Mouse (Mus musculus) lung, embryonic 16.5 days (tissue): Measurements from ENCODE around the gene Clstn2. TPM values are rescaled to one million over a fixed set of nuclear protein-coding genes. Genes with fewer than 3 reads are reported as not detected.

Experiments used
- ATAC-seq: fragments of 200-750 bp; cut with Nextera tagmentation; 2 replicates; pipeline ENCODE4 v1.8.0; 2017; ENCODE audit warnings: low read depth, mild to moderate bottlenecking, moderate library complexity
- H3K27ac ChIP-seq: fragments of 300-500 bp; sonication (generic); 2 replicates; pipeline ENCODE4 v1.5.1; 2014; ENCODE audit warnings: mild to moderate bottlenecking, control low read depth, low read length
- H3K27me3 ChIP-seq: fragments of 300-500 bp; sonication (generic); 2 replicates; pipeline ENCODE4 v1.6.1; 2014; ENCODE audit warnings: low read depth, low read length, mixed read lengths; ENCODE audit not compliant: control insufficient read depth, insufficient read depth
- H3K36me3 ChIP-seq: fragments of 300-500 bp; sonication (generic); 2 replicates; pipeline ENCODE4 v1.6.1; 2014; ENCODE audit warnings: low read length; ENCODE audit not compliant: control insufficient read depth, insufficient read depth
- H3K4me1 ChIP-seq: fragments of 300-500 bp; sonication (generic); replicated peaks from 2 replicates; pipeline ENCODE4 v1.6.1; 2014; ENCODE audit warnings: low read length, mixed read lengths; ENCODE audit not compliant: control insufficient read depth, insufficient read depth
- H3K4me2 ChIP-seq: fragments of 300-500 bp; sonication (generic); 2 replicates; pipeline ENCODE4 v1.6.1; 2014; ENCODE audit warnings: low read depth, low read length, control low read depth
- H3K4me3 ChIP-seq: fragments of 300-500 bp; sonication (generic); 2 replicates; pipeline ENCODE4 v1.5.1; 2014; ENCODE audit warnings: mild to moderate bottlenecking, low read length, control low read depth
- H3K9ac ChIP-seq: fragments of 300-500 bp; sonication (generic); 2 replicates; pipeline ENCODE4 v1.6.1; 2014; ENCODE audit warnings: low read length, control low read depth
- H3K9me3 ChIP-seq: fragments of 300-500 bp; sonication (generic); 2 replicates; pipeline ENCODE4 v1.6.1; 2016; ENCODE audit warnings: low read length; ENCODE audit not compliant: control insufficient read depth
- WGBS: fragments of 180-500 bp; shearing (Covaris S2); extraction: QIAGEN DNeasy Blood & Tissue Kit; methylation state at CpG from one replicate; pipeline ENCODE4 v1.1.7; 2014; 5-methylcytosine and 5-hydroxymethylcytosine counted together
- polyA plus RNA-seq: library from polyadenylated mRNA; unstranded; fragments of >200 nt; fragmentation: Nextera tagmentation; extraction: Ambion mirVana; gene quantifications from 2 replicates; pipeline ENCODE4 v1.2.1, GENCODE M21; 2015

Clstn2 gene
- polyA plus RNA-seq, 1 experiment from 2014 or later: 1.5 TPM

DNA sequence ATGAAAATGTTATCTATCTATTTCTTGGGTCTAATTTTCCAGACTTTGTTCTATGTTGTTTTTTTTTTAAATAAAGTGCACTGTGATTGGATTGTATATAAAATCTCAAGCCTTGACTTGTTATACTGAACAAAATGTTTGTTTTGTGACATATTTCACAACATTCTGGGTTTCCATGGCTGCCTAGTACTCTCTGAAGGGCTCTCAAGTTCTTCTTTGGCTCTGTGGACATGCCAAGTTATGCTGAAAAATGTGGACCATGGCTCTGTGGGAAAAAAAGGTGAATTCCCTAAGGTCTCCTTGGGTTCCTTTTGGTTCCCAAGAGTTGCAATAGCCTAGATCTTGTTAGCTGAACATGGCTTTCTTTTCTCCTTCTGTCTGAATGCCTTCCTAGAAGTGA is 353.1 kb downstream of the Clstn2 start:
- H3K9me3 ChIP-seq: no peaks in the 10 kb centered on the region
- ATAC-seq: peak; percentile 72
- no peaks in the 10 kb centered on the region for H3K4me1 ChIP-seq
- H3K4me2 ChIP-seq: no peak overlapping the region
- no peak overlapping the region for H3K9ac ChIP-seq
- no peaks in the 10 kb centered on the region for H3K27me3 ChIP-seq
- H3K27ac ChIP-seq: no peak overlapping the region
- H3K36me3 ChIP-seq: no peaks in the 10 kb centered on the region
- no peak overlapping the region for H3K4me3 ChIP-seq

- no peak for ATAC-seq
- no peak overlapping the region for H3K9ac ChIP-seq
- H3K4me1 ChIP-seq: no peaks in the 10 kb centered on the region
- H3K27me3 ChIP-seq: no peaks in the 10 kb centered on the region
- no peak overlapping the region for H3K27ac ChIP-seq
- no peak overlapping the region for H3K4me2 ChIP-seq
- no peak overlapping the region for H3K4me3 ChIP-seq
- H3K9me3 ChIP-seq: no peaks in the 10 kb centered on the region
- WGBS: 67% methylated on average over 4 of the region's 4 CpGs
- H3K36me3 ChIP-seq: no peaks in the 10 kb centered on the region
These were observed 353.9 kb downstream of the Clstn2 start for GRCm38 (mm10) chr9:97679106-97679505.

DNA sequence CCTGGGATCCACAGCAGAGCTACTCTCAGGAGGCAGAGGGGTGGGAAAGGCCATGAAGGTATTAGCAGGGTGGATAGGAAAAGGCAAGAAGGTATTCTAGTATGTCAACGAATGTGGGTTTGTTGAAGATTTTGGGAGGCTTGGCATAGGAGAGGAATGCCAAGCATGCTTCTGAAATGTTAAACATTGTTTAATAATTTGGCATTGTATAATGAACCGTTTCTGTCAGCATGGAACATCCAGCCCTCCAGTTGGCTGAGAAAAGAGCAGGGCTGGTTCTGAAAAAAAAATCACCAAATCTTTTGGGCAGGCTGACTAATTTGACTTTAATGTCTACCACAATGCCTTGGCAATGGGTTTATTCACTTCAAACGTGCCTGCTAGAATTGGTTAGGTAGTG is 355.9 kb downstream of the Clstn2 start:
- Histone ChIP-seq H3K4me3 (no peak overlapping the region), H3K27me3 (no peaks in the 10 kb centered on the region), H3K27ac (no peak overlapping the region), H3K9me3 (no peaks in the 10 kb centered on the region), H3K9ac (no peak overlapping the region), H3K4me2 (no peak overlapping the region), H3K4me1 (no peaks in the 10 kb centered on the region), H3K36me3 (no peaks in the 10 kb centered on the region)
- no peak for ATAC-seq
- 22% methylated on average over 3 of the region's 3 CpGs for WGBS

DNA sequence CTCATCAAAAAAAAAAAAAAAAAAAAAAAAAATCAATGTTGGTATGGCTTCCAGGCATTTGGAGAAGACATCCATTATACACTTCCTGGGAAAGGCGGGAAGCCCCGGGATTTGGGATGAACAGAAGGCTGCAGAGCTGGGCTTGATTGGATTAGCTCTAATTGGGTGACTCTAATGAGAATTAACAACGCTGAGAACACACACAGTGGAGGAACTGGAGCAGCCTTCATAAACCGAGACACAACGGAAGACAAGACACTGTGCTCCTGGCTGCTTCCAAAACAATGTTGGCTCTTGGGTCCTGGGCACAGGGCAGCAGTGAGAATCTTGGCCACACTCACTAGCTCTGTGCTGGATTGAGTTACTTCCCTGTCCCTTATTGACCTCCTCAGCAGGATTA is 360.3 kb downstream of the Clstn2 start:
- ATAC-seq: no peak
- Histone ChIP-seq H3K4me1 (no peaks in the 10 kb centered on the region), H3K4me3 (no peak overlapping the region), H3K4me2 (no peak overlapping the region), H3K36me3 (no peaks in the 10 kb centered on the region), H3K27ac (no peak overlapping the region), H3K27me3 (no peaks in the 10 kb centered on the region), H3K9me3 (no peaks in the 10 kb centered on the region), H3K9ac (no peak overlapping the region)
- 65% methylated on average over 5 of the region's 5 CpGs for WGBS

DNA sequence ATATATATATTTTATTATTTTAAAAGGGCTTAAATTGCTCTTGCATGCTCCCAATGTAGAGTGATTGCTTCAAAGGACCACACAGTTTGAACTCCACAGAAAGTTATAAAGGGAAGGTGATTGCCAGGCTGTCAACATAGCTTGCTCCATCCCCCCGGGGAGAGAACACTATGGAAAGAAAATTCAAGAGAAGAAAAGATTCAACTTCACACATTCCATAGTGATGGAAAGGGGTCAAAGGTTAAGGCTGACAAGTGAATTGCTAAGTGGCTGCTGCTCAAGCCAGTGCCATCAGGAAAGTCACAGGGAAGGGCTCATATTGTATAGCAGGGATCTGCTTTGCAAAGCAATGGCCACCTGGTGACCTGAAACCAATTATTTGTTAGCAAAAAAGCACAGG is 360.8 kb downstream of the Clstn2 start:
- H3K4me1 ChIP-seq: no peaks in the 10 kb centered on the region
- WGBS: 11% methylated on average over 1 of the region's 1 CpGs
- no peak overlapping the region for H3K4me2 ChIP-seq
- H3K27me3 ChIP-seq: no peaks in the 10 kb centered on the region
- H3K27ac ChIP-seq: no peak overlapping the region
- no peak overlapping the region for H3K9ac ChIP-seq
- no peak for ATAC-seq
- no peak overlapping the region for H3K4me3 ChIP-seq
- H3K9me3 ChIP-seq: no peaks in the 10 kb centered on the region
- no peaks in the 10 kb centered on the region for H3K36me3 ChIP-seq

DNA sequence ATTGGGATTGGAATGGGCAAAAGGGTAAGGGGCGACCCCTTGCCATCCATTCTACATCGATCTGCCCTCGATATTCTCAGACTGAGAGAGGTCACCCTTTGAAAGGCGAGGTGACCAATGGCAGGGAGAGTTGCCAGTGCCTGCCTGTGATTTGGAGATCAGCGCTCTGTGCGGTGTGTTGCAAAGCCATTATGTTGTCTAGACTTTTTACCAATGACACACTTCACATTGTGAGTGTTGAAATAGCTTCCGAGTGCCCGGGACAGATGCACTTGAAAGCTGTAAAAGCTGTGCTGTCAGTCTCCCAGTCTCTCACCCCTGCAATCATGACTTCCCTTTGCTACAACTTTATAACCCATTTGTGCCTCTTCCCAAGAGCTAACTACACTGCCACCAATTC is 362.3 kb downstream of the Clstn2 start:
- H3K4me3 ChIP-seq: no peak overlapping the region
- WGBS: 75% methylated on average over 8 of the region's 8 CpGs
- no peak overlapping the region for H3K4me2 ChIP-seq
- no peak for ATAC-seq
- no peaks in the 10 kb centered on the region for H3K36me3 ChIP-seq
- no peaks in the 10 kb centered on the region for H3K4me1 ChIP-seq
- H3K27ac ChIP-seq: no peak overlapping the region
- no peaks in the 10 kb centered on the region for H3K27me3 ChIP-seq
- H3K9me3 ChIP-seq: no peaks in the 10 kb centered on the region
- no peak overlapping the region for H3K9ac ChIP-seq

DNA sequence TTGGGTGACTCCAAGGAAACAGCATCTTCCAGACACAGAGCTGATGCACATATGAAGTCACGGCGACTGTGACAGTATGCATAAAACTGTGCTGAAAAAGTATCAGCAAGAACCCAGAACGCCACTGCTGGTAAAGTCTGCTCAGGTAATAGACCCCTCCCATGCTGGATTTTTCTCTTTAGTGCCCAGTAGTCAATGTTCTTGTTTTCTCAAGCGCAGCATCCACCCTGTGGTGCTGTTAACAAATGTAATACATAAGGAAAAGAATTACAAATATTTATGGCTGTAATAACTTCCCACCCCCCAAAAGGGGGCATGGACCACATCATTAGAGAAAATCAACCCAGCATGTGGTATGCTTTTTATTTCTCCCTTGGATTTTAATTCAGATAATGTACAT is 372.0 kb downstream of the Clstn2 start:
- no peak overlapping the region for H3K4me2 ChIP-seq
- no peak overlapping the region for H3K27ac ChIP-seq
- no peaks in the 10 kb centered on the region for H3K9me3 ChIP-seq
- WGBS: 88% methylated on average over 4 of the region's 4 CpGs
- no peak for ATAC-seq
- H3K4me3 ChIP-seq: no peak overlapping the region
- H3K9ac ChIP-seq: no peak overlapping the region
- H3K27me3 ChIP-seq: no peaks in the 10 kb centered on the region
- no peaks in the 10 kb centered on the region for H3K4me1 ChIP-seq
- no peaks in the 10 kb centered on the region for H3K36me3 ChIP-seq

DNA sequence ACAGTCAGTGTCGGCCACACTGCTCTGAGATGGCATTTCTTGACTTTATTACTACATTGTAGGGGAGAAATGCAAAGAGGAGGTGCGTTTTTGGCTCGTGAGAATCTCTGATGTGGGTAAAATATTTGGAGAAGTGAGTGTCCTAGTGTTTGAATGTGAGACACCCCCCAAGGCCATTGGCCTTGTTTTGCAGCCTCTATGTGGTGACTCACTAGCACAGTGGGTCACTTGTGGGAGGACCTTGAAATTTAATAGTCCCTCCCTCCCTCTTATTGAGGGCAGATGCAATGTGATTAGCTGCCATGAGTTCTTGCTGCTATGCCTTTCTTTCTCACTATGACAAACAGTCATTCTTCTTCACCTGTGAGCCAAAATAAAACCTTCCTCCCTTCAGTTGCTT is 374.2 kb downstream of the Clstn2 start:
- no peaks in the 10 kb centered on the region for H3K36me3 ChIP-seq
- no peaks in the 10 kb centered on the region for H3K27me3 ChIP-seq
- no peaks in the 10 kb centered on the region for H3K9me3 ChIP-seq
- H3K4me2 ChIP-seq: no peak overlapping the region
- no peaks in the 10 kb centered on the region for H3K4me1 ChIP-seq
- no peak overlapping the region for H3K27ac ChIP-seq
- H3K9ac ChIP-seq: no peak overlapping the region
- no peak for ATAC-seq
- 67% methylated on average over 3 of the region's 3 CpGs for WGBS
- no peak overlapping the region for H3K4me3 ChIP-seq

DNA sequence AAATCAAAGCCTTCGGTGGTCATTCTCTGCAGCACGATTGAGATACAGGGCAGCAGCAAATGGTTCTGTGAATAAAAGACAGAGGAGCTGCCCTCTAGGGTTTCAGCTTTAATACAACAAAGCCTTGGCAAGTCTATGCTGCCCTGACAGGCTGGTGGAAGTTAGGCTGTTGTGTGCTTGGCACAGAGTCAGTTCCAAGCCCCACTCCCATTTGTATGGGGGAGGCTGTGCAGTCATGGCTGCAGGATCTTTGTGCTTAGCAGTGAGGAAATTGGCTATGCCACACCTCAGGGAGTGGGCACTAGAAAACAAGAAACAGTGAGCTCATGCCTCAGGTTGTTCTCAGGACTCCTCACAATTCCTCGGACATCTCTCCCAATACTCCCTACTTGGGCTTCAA is 384.6 kb downstream of the Clstn2 start:
- Histone ChIP-seq H3K27me3 (no peaks in the 10 kb centered on the region), H3K4me1 (no peaks in the 10 kb centered on the region), H3K9me3 (no peaks in the 10 kb centered on the region), H3K4me3 (no peak overlapping the region), H3K4me2 (no peak overlapping the region), H3K9ac (no peak overlapping the region), H3K27ac (no peak overlapping the region), H3K36me3 (no peaks in the 10 kb centered on the region)
- WGBS: 81% methylated on average over 3 of the region's 3 CpGs
- ATAC-seq: no peak

DNA sequence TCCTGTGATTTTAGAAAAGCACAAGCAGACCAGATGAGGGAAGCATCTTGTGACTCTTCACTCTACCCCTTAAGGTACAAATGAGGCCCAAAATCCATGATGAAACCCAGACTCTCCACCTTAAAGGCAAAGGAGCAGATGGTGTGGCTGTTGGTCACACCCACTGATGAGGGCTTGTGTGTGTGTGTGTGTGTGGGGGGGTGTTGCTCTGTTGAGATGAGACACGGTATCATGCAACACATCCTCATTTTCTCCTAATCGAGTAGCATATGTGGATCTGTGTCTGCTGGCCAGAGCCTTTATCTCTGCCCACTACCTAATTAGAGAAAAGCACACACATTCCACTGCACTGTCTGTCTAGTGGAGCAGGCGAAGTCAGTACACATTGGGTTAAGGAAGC is 387.2 kb downstream of the Clstn2 start:
- H3K4me1 ChIP-seq: no peaks in the 10 kb centered on the region
- H3K9ac ChIP-seq: no peak overlapping the region
- H3K9me3 ChIP-seq: no peaks in the 10 kb centered on the region
- WGBS: 55% methylated on average over 3 of the region's 3 CpGs
- no peaks in the 10 kb centered on the region for H3K27me3 ChIP-seq
- no peak overlapping the region for H3K27ac ChIP-seq
- no peak for ATAC-seq
- H3K4me3 ChIP-seq: no peak overlapping the region
- no peak overlapping the region for H3K4me2 ChIP-seq
- no peaks in the 10 kb centered on the region for H3K36me3 ChIP-seq
